Mouse (Mus musculus): ENCODE results near the gene Fbxl17.
A peak's percentile ranks its signal among the peaks of the same experiment; 100 is the strongest.

The Fbxl17 gene

GRCm38 (mm10) chr17:63402741-63403681, 96.8 kb downstream of the Fbxl17 start:
- no peak for DNase-seq

- DNase-seq, result no peak
Observed at GRCm38 (mm10) chr17:63402170-63402569, 97.6 kb downstream of the Fbxl17 start.

- DNase-seq, result no peak
Observed at GRCm38 (mm10) chr17:63400640-63401039, 99.2 kb downstream of the Fbxl17 start.

- no peak for DNase-seq
Observed at GRCm38 (mm10) chr17:63399816-63400215, 100.0 kb downstream of the Fbxl17 start.

GRCm38 (mm10) chr17:63391506-63391905, 108.3 kb downstream of the Fbxl17 start:
- no peak for DNase-seq

GRCm38 (mm10) chr17:63390951-63391350, 108.9 kb downstream of the Fbxl17 start:
- no peak for DNase-seq

GRCm38 (mm10) chr17:63370977-63371376, 128.8 kb downstream of the Fbxl17 start:
- no peak for DNase-seq

GRCm38 (mm10) chr17:63369631-63370310, 130.0 kb downstream of the Fbxl17 start:
- DNase-seq, result no peak

- DNase-seq, result no peak
Observed at GRCm38 (mm10) chr17:63367476-63367875, 132.3 kb downstream of the Fbxl17 start.

GRCm38 (mm10) chr17:63366045-63366444, 133.8 kb downstream of the Fbxl17 start:
- peak; percentile 25 for DNase-seq

GRCm38 (mm10) chr17:63364605-63365004, 135.2 kb downstream of the Fbxl17 start:
- DNase-seq, result no peak

- DNase-seq, result no peak
Observed at GRCm38 (mm10) chr17:63362196-63362595, 137.6 kb downstream of the Fbxl17 start.

GRCm38 (mm10) chr17:63361679-63362078, 138.1 kb downstream of the Fbxl17 start:
- DNase-seq, result no peak

- no peak for DNase-seq
Observed at GRCm38 (mm10) chr17:63358837-63359236, 141.0 kb downstream of the Fbxl17 start.

- no peak for DNase-seq
Observed at GRCm38 (mm10) chr17:63356202-63356601, 143.6 kb downstream of the Fbxl17 start.

- no peak for DNase-seq
Observed at GRCm38 (mm10) chr17:63352634-63353195, 147.1 kb downstream of the Fbxl17 start.

- no peak for DNase-seq
Observed at GRCm38 (mm10) chr17:63351682-63352081, 148.1 kb downstream of the Fbxl17 start.

- no peak for DNase-seq
Observed at GRCm38 (mm10) chr17:63350876-63351509, 148.8 kb downstream of the Fbxl17 start.

GRCm38 (mm10) chr17:63344101-63344500, 155.7 kb downstream of the Fbxl17 start:
- no peak for DNase-seq

- no peak for DNase-seq
Observed at GRCm38 (mm10) chr17:63343076-63343475, 156.7 kb downstream of the Fbxl17 start.

GRCm38 (mm10) chr17:63342440-63342839, 157.4 kb downstream of the Fbxl17 start:
- no peak for DNase-seq

- no peak for DNase-seq
Observed at GRCm38 (mm10) chr17:63341203-63341602, 158.6 kb downstream of the Fbxl17 start.

GRCm38 (mm10) chr17:63328888-63329287, 170.9 kb downstream of the Fbxl17 start:
- DNase-seq, result no peak

All from right cerebral cortex, adult 18-20 months (tissue).